Mouse (Mus musculus) bone marrow, adult 2 months (tissue): ENCODE data around the gene Mrpl44.

Experiments used
- CTCF ChIP-seq: fragments of 200-500 bp; IDR thresholded peaks from 2 replicates; pipeline ENCODE4 v1.5.1; 2011; ENCODE audit warnings: low read length, control low read depth; ENCODE audit not compliant: control insufficient read depth, insufficient read depth
- POLR2A ChIP-seq: fragments of 200-500 bp; IDR thresholded peaks from 2 replicates; pipeline ENCODE4 v1.6.1; 2011; ENCODE audit warnings: low read depth, mild to moderate bottlenecking, control low read depth, low read length, borderline replicate concordance; ENCODE audit not compliant: control insufficient read depth

DNA sequence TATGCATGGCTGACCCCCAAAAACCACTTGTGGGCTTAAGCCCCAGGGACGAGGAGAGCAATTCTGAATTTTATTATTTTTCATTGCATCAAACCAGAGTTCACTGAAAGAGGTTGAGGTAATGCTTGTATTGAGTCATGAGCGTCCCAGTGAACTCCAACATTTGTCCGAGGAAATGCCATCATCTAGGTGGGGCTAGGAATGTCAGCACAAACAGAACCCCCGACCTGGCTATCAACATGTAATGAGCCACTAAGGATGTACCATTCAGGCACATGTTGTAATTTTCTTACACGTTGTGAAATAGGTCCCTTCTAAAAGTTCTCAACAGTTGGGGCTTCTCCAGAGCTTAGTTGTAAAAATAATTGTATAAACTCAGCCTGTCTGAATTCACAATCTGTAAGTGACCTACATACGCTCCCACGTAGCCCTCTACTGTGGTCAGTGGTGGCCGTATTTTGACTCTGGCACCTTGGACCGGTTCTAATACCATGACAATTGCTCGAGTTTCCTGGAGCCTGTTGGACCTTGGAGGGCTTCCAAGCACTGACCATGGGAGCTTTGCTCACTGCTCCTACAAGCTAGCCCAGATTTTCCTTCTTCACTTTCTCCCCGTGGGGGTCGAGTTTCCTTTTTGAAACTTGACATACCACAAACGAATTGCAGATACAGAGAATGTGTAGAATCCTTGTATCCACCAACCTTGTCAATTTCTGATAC lies 47.1 kb downstream of the Mrpl44 start:
- TF ChIP-seq CTCF: no peak
- TF ChIP-seq POLR2A: no peak
